Mouse (Mus musculus) regulatory T cell (primary cell): ENCODE measurements around the gene Crispld2.

Experiments
- in situ Hi-C: fragments of 300-600 bp; cut with MboI, MseI; formaldehyde crosslinking; loops from one replicate; pipeline ENCODE4 v1.15.1; 2025; ENCODE audit warnings: high pct_unique_total_duplicates

The Crispld2 gene

GRCm38 (mm10) chr8:120065611-120066010, 73.4 kb downstream of the Crispld2 start:
- in situ Hi-C loops: no loop called here

DNA sequence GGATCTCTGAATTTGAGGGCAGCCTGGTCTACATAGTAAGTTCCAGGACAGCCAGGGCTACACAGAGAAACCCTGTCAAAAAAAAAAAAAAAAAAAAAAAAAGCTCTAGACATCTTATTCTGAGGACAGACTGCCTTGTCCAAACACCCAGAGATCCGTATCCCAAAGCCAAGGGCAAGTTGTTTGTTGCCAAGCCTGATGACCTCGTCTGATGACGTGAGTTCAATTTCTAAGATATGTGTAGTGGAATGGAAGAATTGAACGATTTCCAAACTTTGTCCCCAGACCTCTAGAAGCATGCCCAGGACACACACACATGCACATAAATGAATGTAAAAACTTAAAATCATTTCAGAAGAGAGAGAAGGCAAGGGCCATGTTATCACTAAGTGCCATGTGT, 74.0 kb downstream of the Crispld2 start:
- in situ Hi-C loops: no loop called here

GRCm38 (mm10) chr8:120067936-120068668, 75.9 kb downstream of the Crispld2 start:
- in situ Hi-C loops: no loop called here

DNA sequence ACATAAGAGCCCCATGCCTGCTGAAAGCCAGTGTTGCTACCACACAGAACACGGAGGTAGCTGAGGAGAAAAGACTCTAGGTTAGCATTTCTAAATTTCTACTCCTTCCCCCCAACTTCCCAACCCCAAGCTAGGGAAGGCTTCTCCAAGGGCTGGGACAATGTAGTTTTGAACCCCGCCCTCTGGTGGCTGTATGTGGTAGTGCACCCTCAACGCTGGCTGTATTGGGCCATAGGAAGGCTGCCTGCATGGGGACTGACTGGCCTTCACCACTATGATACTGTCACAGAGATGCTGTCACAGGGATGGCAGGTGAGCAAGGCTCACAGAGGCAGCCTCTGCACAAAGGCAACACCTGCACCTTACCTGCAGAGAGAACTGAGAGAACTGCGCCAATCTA, 79.4 kb downstream of the Crispld2 start:
- in situ Hi-C loops: loop anchor here (5.0 kb wide), 2 partner anchors 44 to 124 kb away; no protein-coding TSS in a partner anchor

- in situ Hi-C loops: loop anchor here (5.0 kb wide), 2 partner anchors 45 to 125 kb away; no protein-coding TSS in a partner anchor
These were observed 80.0 kb downstream of the Crispld2 start for GRCm38 (mm10) chr8:120072259-120072658.

- in situ Hi-C loops: loop anchor here (5.0 kb wide), 2 partner anchors 46 to 126 kb away; no protein-coding TSS in a partner anchor
These were observed 80.6 kb downstream of the Crispld2 start for GRCm38 (mm10) chr8:120072827-120073226.

- in situ Hi-C loops: loop anchor here (5.0 kb wide), 2 partner anchors 47 to 127 kb away; no protein-coding TSS in a partner anchor
These were observed 82.3 kb downstream of the Crispld2 start for GRCm38 (mm10) chr8:120074516-120074915.

DNA sequence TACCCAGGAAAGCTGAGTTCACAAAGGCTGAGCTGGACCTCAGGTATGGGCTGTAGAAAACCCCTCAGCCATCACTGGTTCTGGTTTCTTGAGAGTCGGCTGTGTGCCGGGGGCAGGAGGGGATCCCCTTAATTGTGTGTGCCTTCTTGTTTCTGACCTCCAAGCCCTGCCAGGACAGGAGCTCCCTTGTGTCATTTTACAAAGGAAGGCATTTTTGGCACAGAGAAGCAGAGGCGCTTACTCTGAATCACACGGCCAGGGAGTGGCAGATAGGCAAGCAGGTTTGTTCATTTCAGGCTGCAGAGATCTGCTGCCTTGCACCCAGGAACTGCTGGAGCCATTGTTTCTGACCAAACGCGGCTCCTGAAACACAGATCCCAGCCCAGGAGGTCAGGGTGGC, 83.1 kb downstream of the Crispld2 start:
- in situ Hi-C loops: no loop called here

- in situ Hi-C loops: no loop called here
These were observed 85.8 kb downstream of the Crispld2 start for GRCm38 (mm10) chr8:120078080-120078479.

DNA sequence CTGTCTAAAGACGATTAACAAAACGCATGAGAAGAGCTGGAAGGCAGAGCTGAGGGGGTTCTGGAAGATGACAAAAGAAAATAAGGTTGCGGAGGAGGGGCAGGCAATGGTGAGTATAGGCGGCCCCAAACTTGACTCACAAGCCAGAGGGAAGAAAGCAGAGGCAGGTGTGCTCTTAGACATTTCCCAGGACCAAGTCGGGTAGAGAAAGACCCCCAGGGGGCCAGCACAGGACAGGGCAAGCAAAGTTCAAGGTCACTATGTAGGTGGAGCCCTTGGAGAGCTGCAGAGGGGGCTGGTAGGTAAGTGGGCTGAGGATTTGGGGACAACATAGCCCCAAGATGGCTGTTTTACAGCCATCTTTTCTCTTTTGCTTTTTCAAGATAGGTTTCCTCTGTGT, 87.1 kb downstream of the Crispld2 start:
- in situ Hi-C loops: no loop called here

- in situ Hi-C loops: no loop called here
These were observed 91.0 kb downstream of the Crispld2 start for GRCm38 (mm10) chr8:120083261-120083660.

- in situ Hi-C loops: no loop called here
These were observed 92.5 kb downstream of the Crispld2 start for GRCm38 (mm10) chr8:120084783-120085182.

- in situ Hi-C loops: no loop called here
These were observed 97.3 kb downstream of the Crispld2 start for GRCm38 (mm10) chr8:120089511-120089910.

DNA sequence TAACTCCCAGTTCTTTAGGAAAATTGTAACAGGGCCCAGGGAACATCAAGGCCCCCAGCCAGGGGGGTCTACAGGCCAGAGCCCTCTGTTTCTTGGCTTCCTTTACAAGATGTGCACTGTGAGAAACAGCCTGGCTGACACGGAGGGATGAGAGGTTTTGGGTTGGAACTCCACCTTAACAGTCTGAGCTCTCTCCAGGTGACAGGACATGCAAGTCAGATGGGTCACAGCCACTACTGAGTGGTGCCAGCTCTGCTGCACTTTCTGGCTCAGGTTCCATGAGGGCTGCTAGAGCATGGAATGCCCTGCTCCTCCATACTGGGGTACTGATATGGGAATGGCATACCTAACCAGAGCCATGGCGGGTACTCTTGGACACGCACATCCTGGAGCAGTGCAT, 98.8 kb downstream of the Crispld2 start:
- in situ Hi-C loops: no loop called here

GRCm38 (mm10) chr8:120093103-120093502, 100.9 kb downstream of the Crispld2 start:
- in situ Hi-C loops: no loop called here

DNA sequence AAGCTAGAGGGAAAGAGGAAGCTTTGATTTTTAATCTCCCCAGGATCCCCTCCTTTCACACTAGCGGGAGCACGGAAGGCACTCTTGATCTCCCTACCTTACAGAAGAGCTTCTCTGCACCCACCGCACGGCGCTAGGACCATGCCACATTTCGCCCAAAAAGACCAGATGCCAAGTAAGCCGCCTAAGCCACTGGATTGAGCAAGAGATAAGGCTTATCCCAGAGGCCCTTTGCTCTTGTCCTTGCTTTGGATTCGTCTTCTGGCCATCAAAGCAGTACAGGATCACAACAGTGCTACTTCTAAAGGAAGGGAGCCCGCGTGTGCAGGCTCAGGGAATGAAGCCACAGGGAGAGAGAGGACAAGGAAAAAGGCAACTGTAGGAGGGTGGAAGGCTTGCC, 102.6 kb downstream of the Crispld2 start:
- in situ Hi-C loops: no loop called here

GRCm38 (mm10) chr8:120096486-120096885, 104.2 kb downstream of the Crispld2 start:
- in situ Hi-C loops: no loop called here

DNA sequence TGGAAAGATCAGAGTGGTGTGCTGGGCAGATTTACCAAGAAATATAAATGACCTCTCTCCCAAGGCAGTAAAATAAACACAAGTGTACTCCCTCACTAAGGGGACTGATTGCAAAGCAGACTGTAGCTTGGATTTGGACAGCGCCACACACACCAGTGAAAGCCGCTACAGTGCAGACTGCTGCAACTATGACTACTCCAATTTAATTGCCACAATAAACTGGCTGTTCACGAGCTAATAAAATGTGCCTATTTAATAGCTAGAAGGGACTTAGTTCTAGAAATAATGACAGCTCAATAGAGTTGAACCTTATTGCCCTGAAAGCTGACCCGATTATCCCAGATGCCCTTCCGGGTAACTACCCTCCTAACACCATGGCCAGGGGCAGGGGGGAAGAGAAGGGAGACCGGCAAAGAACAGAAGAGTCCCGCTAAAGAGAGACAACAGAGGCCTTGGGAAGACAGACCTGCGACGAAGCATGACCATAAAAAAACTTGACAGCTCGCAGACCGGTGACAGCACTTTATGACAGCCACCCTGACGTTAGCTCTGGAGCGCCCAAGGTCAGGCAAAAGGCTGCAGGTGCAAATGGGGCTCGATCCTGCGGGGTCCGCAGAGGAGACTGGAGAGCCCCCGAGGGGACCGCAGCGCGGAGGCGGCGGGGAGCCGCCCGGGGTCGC, 108.3 kb downstream of the Crispld2 start:
- in situ Hi-C loops: no loop called here

GRCm38 (mm10) chr8:120101068-120101972, 109.1 kb downstream of the Crispld2 start, which contains the start of gene Zdhhc7:
Gene Zdhhc7, minus strand, starts transcription at chr8:120101482.
- in situ Hi-C loops: no loop called here
